Mouse (Mus musculus): ENCODE measurements around the gene Fmnl3.

DNA sequence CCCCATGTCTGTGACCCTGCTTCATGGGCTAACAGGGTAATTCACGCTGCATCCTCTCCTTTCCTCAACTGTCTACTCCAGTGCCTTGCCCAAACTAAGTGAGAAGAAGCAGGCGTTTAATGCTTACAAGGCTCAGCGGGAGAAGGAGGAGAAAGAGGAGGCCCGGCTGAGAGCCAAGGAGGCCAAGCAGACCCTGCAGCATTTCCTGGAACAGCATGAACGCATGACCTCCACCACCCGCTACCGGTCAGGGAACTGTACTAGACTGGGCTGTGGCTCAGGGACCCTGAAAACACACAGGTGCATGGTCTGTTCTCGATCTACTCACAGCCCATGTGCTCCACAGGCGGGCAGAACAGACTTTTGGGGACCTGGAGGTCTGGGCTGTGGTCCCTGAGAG lies 62.8 kb downstream of the Fmnl3 start:
- TF ChIP-seq CTCF (IDR thresholded peaks at IDR 0.05; ENCODE audit: control insufficient read depth, insufficient read depth, insufficient replicate concordance, low read depth, low read length) = no peak
- no peak for TF ChIP-seq POLR2A (IDR thresholded peaks at IDR 0.05; ENCODE audit: control insufficient read depth, low read depth, low read length)

Data from testis, adult 2 months (tissue).